Mouse (Mus musculus): ENCODE measurements at regions not wholly inside any gene's neighbourhood (a gene's known extent, or its start where the extent isn't known, plus 50 kb on each side); places are given as distances from the start of the nearest gene placed in this dataset.

- H3K9me3 ChIP-seq: no peaks in the 10 kb centered on the region
- H3K4me3 ChIP-seq (replicated peaks): peak overlapping the region; percentile 76
- peak overlapping the region; percentile 91 for H3K27ac ChIP-seq
- H3K27me3 ChIP-seq: peaks cover 47% of the 10 kb centered on the region
- H3K9ac ChIP-seq (replicated peaks): peak overlapping the region; percentile 80
- ATAC-seq: no peak
- no peaks in the 10 kb centered on the region for H3K36me3 ChIP-seq
- peaks cover 48% of the 10 kb centered on the region for H3K4me1 ChIP-seq (replicated peaks)
- H3K4me2 ChIP-seq (replicated peaks): peak overlapping the region; percentile 74
- WGBS: 3% methylated on average over 8 of the region's 8 CpGs
Observed at GRCm38 (mm10) chr13:83716711-83717171, 212.9 kb downstream of the Mef2c start.

GRCm38 (mm10) chr13:83717686-83718210 lies 213.9 kb downstream of the Mef2c start:
- Histone ChIP-seq H3K4me1 (replicated peaks) (peaks cover 49% of the 10 kb centered on the region), H3K9me3 (no peaks in the 10 kb centered on the region), H3K9ac (replicated peaks) (peak overlapping the region; percentile 93), H3K4me3 (replicated peaks) (peak overlapping the region; percentile 76), H3K27ac (peak overlapping the region; percentile 100), H3K27me3 (peaks cover 38% of the 10 kb centered on the region), H3K4me2 (replicated peaks) (peak overlapping the region; percentile 74), H3K36me3 (no peaks in the 10 kb centered on the region)
- no peak for ATAC-seq
- 24% methylated on average over 4 of the region's 4 CpGs for WGBS

- ATAC-seq: no peak
- Histone ChIP-seq H3K4me3 (replicated peaks) (peak overlapping the region; percentile 76), H3K4me2 (replicated peaks) (peak overlapping the region; percentile 74), H3K9ac (replicated peaks) (peak overlapping the region; percentile 93), H3K9me3 (no peaks in the 10 kb centered on the region), H3K4me1 (replicated peaks) (peaks cover 45% of the 10 kb centered on the region), H3K27me3 (peaks cover 34% of the 10 kb centered on the region), H3K27ac (peak overlapping the region; percentile 100), H3K36me3 (no peaks in the 10 kb centered on the region)
- 12% methylated on average over 10 of the region's 10 CpGs for WGBS
Observed at GRCm38 (mm10) chr13:83718431-83719410, 214.9 kb downstream of the Mef2c start.

- WGBS: 1% methylated on average over 24 of the region's 24 CpGs
- H3K9me3 ChIP-seq: no peaks in the 10 kb centered on the region
- H3K4me2 ChIP-seq (replicated peaks): peak overlapping the region; percentile 74
- peak overlapping the region; percentile 76 for H3K4me3 ChIP-seq (replicated peaks)
- no peak for ATAC-seq
- peak overlapping the region; percentile 93 for H3K9ac ChIP-seq (replicated peaks)
- H3K27me3 ChIP-seq: peaks cover 31% of the 10 kb centered on the region
- H3K4me1 ChIP-seq (replicated peaks): peaks cover 36% of the 10 kb centered on the region
- H3K27ac ChIP-seq: peak overlapping the region; percentile 100
- no peaks in the 10 kb centered on the region for H3K36me3 ChIP-seq
Observed at GRCm38 (mm10) chr13:83719635-83720291, 215.9 kb downstream of the Mef2c start.

GRCm38 (mm10) chr13:83720352-83720751 lies 216.5 kb downstream of the Mef2c start:
- Histone ChIP-seq H3K27me3 (peaks cover 31% of the 10 kb centered on the region), H3K4me3 (replicated peaks) (peak overlapping the region; percentile 76), H3K27ac (peak overlapping the region; percentile 100), H3K36me3 (no peaks in the 10 kb centered on the region), H3K4me2 (replicated peaks) (peak overlapping the region; percentile 74), H3K4me1 (replicated peaks) (peaks cover 34% of the 10 kb centered on the region), H3K9ac (replicated peaks) (peak overlapping the region; percentile 93), H3K9me3 (no peaks in the 10 kb centered on the region)
- WGBS: under 1% methylated on average over 12 of the region's 12 CpGs
- no peak for ATAC-seq

- H3K27me3 ChIP-seq: peaks cover 31% of the 10 kb centered on the region
- H3K9ac ChIP-seq (replicated peaks): peak overlapping the region; percentile 93
- H3K36me3 ChIP-seq: no peaks in the 10 kb centered on the region
- H3K4me2 ChIP-seq (replicated peaks): peak overlapping the region; percentile 74
- peak; percentile 86 for ATAC-seq
- peak overlapping the region; percentile 76 for H3K4me3 ChIP-seq (replicated peaks)
- peak overlapping the region; percentile 100 for H3K27ac ChIP-seq
- under 1% methylated on average over 30 of the region's 30 CpGs for WGBS
- peaks cover 34% of the 10 kb centered on the region for H3K4me1 ChIP-seq (replicated peaks)
- no peaks in the 10 kb centered on the region for H3K9me3 ChIP-seq
Observed at GRCm38 (mm10) chr13:83720883-83721371, 217.1 kb downstream of the Mef2c start.

GRCm38 (mm10) chr13:83721563-83721962 lies 217.7 kb downstream of the Mef2c start:
- peaks cover 29% of the 10 kb centered on the region for H3K27me3 ChIP-seq
- under 1% methylated on average over 14 of the region's 14 CpGs for WGBS
- H3K27ac ChIP-seq: peak overlapping the region; percentile 100
- H3K4me1 ChIP-seq (replicated peaks): peaks cover 28% of the 10 kb centered on the region; the same call in 1 of the 2 replicates
- peak overlapping the region; percentile 74 for H3K4me2 ChIP-seq (replicated peaks)
- peak overlapping the region; percentile 93 for H3K9ac ChIP-seq (replicated peaks)
- no peaks in the 10 kb centered on the region for H3K9me3 ChIP-seq
- no peaks in the 10 kb centered on the region for H3K36me3 ChIP-seq
- peak overlapping the region; percentile 76 for H3K4me3 ChIP-seq (replicated peaks)
- ATAC-seq: peak; percentile 37

GRCm38 (mm10) chr13:83722241-83722640 lies 218.4 kb downstream of the Mef2c start:
- Histone ChIP-seq H3K4me3 (replicated peaks) (peak overlapping the region; percentile 76), H3K36me3 (no peaks in the 10 kb centered on the region), H3K4me2 (replicated peaks) (peak overlapping the region; percentile 74), H3K4me1 (replicated peaks) (peaks cover 27% of the 10 kb centered on the region; the same call in 1 of the 2 replicates), H3K9me3 (no peaks in the 10 kb centered on the region), H3K27ac (peak overlapping the region; percentile 100), H3K9ac (replicated peaks) (peak overlapping the region; percentile 93), H3K27me3 (peaks cover 25% of the 10 kb centered on the region)
- 4% methylated on average over 7 of the region's 7 CpGs for WGBS
- ATAC-seq: no peak

- no peaks in the 10 kb centered on the region for H3K36me3 ChIP-seq
- H3K4me1 ChIP-seq (replicated peaks): peaks cover 22% of the 10 kb centered on the region; the same call in 1 of the 2 replicates
- 6% methylated on average over 3 of the region's 3 CpGs for WGBS
- H3K9me3 ChIP-seq: no peaks in the 10 kb centered on the region
- peaks cover 19% of the 10 kb centered on the region for H3K27me3 ChIP-seq
- H3K4me3 ChIP-seq (replicated peaks): peak overlapping the region; percentile 76
- peak overlapping the region; percentile 100 for H3K27ac ChIP-seq
- ATAC-seq: no peak
- H3K9ac ChIP-seq (replicated peaks): peak overlapping the region; percentile 93
- peak overlapping the region; percentile 74 for H3K4me2 ChIP-seq (replicated peaks)
Observed at GRCm38 (mm10) chr13:83722791-83723190, 219.0 kb downstream of the Mef2c start.

GRCm38 (mm10) chr13:83723396-83723795 lies 219.6 kb downstream of the Mef2c start:
- H3K27ac ChIP-seq: peak overlapping the region; percentile 100
- peak overlapping the region; percentile 74 for H3K4me2 ChIP-seq (replicated peaks)
- WGBS: 23% methylated on average over 2 of the region's 2 CpGs
- no peaks in the 10 kb centered on the region for H3K36me3 ChIP-seq
- peaks cover 18% of the 10 kb centered on the region; the same call in 1 of the 2 replicates for H3K4me1 ChIP-seq (replicated peaks)
- no peaks in the 10 kb centered on the region for H3K9me3 ChIP-seq
- H3K27me3 ChIP-seq: peaks cover 13% of the 10 kb centered on the region
- peak overlapping the region; percentile 93 for H3K9ac ChIP-seq (replicated peaks)
- no peak for ATAC-seq
- H3K4me3 ChIP-seq (replicated peaks): peak overlapping the region; percentile 76

GRCm38 (mm10) chr13:83724196-83724595 lies 220.4 kb downstream of the Mef2c start:
- WGBS: 18% methylated on average over 3 of the region's 3 CpGs
- Histone ChIP-seq H3K27ac (peak overlapping the region; percentile 100), H3K4me3 (replicated peaks) (peak overlapping the region; percentile 76), H3K4me1 (replicated peaks) (peaks cover 10% of the 10 kb centered on the region; the same call in 1 of the 2 replicates), H3K27me3 (peaks cover 10% of the 10 kb centered on the region; the same call in 1 of the 2 replicates), H3K9ac (replicated peaks) (peak overlapping the region; percentile 100), H3K36me3 (no peaks in the 10 kb centered on the region), H3K9me3 (no peaks in the 10 kb centered on the region), H3K4me2 (replicated peaks) (peak overlapping the region; percentile 74)
- ATAC-seq: no peak

Measured in midbrain, embryonic 13.5 days (tissue).